Mouse (Mus musculus) embryonic facial prominence, embryonic 11.5 days (tissue): ENCODE results near the gene Acap2. TPM values are rescaled to one million over a fixed set of nuclear protein-coding genes. Genes with fewer than 3 reads are reported as not detected.

Experiments
- ATAC-seq: fragments of 200-750 bp; cut with Nextera tagmentation; replicated peaks from 2 replicates; pipeline ENCODE4 v1.8.0; 2017; ENCODE audit warnings: low read depth; ENCODE audit not compliant: insufficient number of reproducible peaks, low FRiP score, low TSS enrichment
- DNase-seq: peaks from one replicate; pipeline ENCODE4 v3.0.0-alpha.2; 2015; ENCODE audit warnings: low spot score
- H3K27ac ChIP-seq: fragments of 300-500 bp; sonication (generic); replicated peaks from 2 replicates; pipeline ENCODE4 v1.5.1; 2014; ENCODE audit warnings: mild to moderate bottlenecking, low read depth, low read length, control low read depth
- H3K27me3 ChIP-seq: fragments of 300-500 bp; sonication (generic); 2 replicates; pipeline ENCODE4 v1.6.1; 2014; ENCODE audit warnings: mild to moderate bottlenecking, low read length, moderate library complexity, mixed read lengths; ENCODE audit not compliant: control insufficient read depth, insufficient read depth
- H3K36me3 ChIP-seq: fragments of 300-500 bp; sonication (generic); replicated peaks from 2 replicates; pipeline ENCODE4 v1.6.1; 2014; ENCODE audit warnings: low read depth, mild to moderate bottlenecking, low read length, moderate library complexity, mixed read lengths; ENCODE audit not compliant: control insufficient read depth, insufficient read depth
- H3K4me1 ChIP-seq: fragments of 300-500 bp; sonication (generic); 2 replicates; pipeline ENCODE4 v1.6.1; 2014; ENCODE audit warnings: low read length, mixed read lengths; ENCODE audit not compliant: control insufficient read depth, insufficient read depth
- H3K4me2 ChIP-seq: fragments of 300-500 bp; sonication (generic); 2 replicates; pipeline ENCODE4 v1.6.1; 2014; ENCODE audit warnings: low read depth, mild to moderate bottlenecking, control low read depth, low read length, moderate library complexity
- H3K4me3 ChIP-seq: fragments of 300-500 bp; sonication (generic); 2 replicates; pipeline ENCODE4 v1.5.1; 2014; ENCODE audit warnings: low read depth, low read length, control low read depth
- H3K9ac ChIP-seq: fragments of 300-500 bp; sonication (generic); replicated peaks from 2 replicates; pipeline ENCODE4 v1.6.1; 2014; ENCODE audit warnings: mild to moderate bottlenecking, control low read depth, low read length
- H3K9me3 ChIP-seq: fragments of 300-500 bp; sonication (generic); replicated peaks from 2 replicates; pipeline ENCODE4 v1.6.1; 2016; ENCODE audit warnings: mild to moderate bottlenecking, low read length, inconsistent platforms, mixed read lengths; ENCODE audit not compliant: control insufficient read depth
- WGBS: fragments of 180-500 bp; shearing (Covaris S2); extraction: QIAGEN DNeasy Blood & Tissue Kit; methylation state at CpG from one replicate; pipeline ENCODE4 v1.1.7; 2014; 5-methylcytosine and 5-hydroxymethylcytosine counted together
- polyA plus RNA-seq: library from polyadenylated mRNA; unstranded; fragments of >200 nt; fragmentation: Nextera tagmentation; extraction: Ambion mirVana; gene quantifications from 2 replicates; pipeline ENCODE4 v1.2.1, GENCODE M21; 2014

Gene Acap2
- polyA plus RNA-seq, 1 experiment from 2014 or later: 25.4 TPM

- no peaks in the 10 kb centered on the region for H3K36me3 ChIP-seq
- H3K4me3 ChIP-seq: no peak overlapping the region
- H3K27me3 ChIP-seq: no peaks in the 10 kb centered on the region
- DNase-seq (no peak), ATAC-seq (no peak)
- H3K9ac ChIP-seq: no peak overlapping the region
- no peaks in the 10 kb centered on the region for H3K4me1 ChIP-seq
- no peak overlapping the region for H3K4me2 ChIP-seq
- WGBS: 87% methylated on average over 7 of the region's 7 CpGs
- no peak overlapping the region for H3K27ac ChIP-seq
- no peaks in the 10 kb centered on the region for H3K9me3 ChIP-seq
Observed at GRCm38 (mm10) chr16:31050701-31051100, 150.3 kb downstream of the Acap2 start.

- no peaks in the 10 kb centered on the region for H3K4me1 ChIP-seq
- H3K9ac ChIP-seq: no peak overlapping the region
- H3K27ac ChIP-seq: no peak overlapping the region
- no peak for ATAC-seq
- DNase-seq: no peak
- no peak overlapping the region for H3K4me3 ChIP-seq
- H3K4me2 ChIP-seq: no peak overlapping the region
- WGBS: 79% methylated on average over 6 of the region's 6 CpGs
- H3K36me3 ChIP-seq: no peaks in the 10 kb centered on the region
- H3K9me3 ChIP-seq: no peaks in the 10 kb centered on the region
- no peaks in the 10 kb centered on the region for H3K27me3 ChIP-seq
Observed at GRCm38 (mm10) chr16:31048194-31048593, 152.9 kb downstream of the Acap2 start.

- Histone ChIP-seq H3K27me3 (no peaks in the 10 kb centered on the region), H3K4me2 (no peak overlapping the region), H3K27ac (no peak overlapping the region), H3K9ac (no peak overlapping the region), H3K36me3 (no peaks in the 10 kb centered on the region), H3K4me1 (no peaks in the 10 kb centered on the region), H3K9me3 (no peaks in the 10 kb centered on the region), H3K4me3 (no peak overlapping the region)
- DNase-seq (no peak), ATAC-seq (no peak)
- 84% methylated on average over 10 of the region's 10 CpGs for WGBS
Observed at GRCm38 (mm10) chr16:31047186-31047898, 153.7 kb downstream of the Acap2 start.

GRCm38 (mm10) chr16:31046217-31046659 is 154.8 kb downstream of the Acap2 start:
- Histone ChIP-seq H3K4me1 (no peaks in the 10 kb centered on the region), H3K4me2 (no peak overlapping the region), H3K4me3 (no peak overlapping the region), H3K27ac (no peak overlapping the region), H3K27me3 (no peaks in the 10 kb centered on the region), H3K36me3 (no peaks in the 10 kb centered on the region), H3K9me3 (no peaks in the 10 kb centered on the region), H3K9ac (no peak overlapping the region)
- WGBS: 80% methylated on average over 14 of the region's 14 CpGs
- no peak for DNase-seq
- no peak for ATAC-seq

GRCm38 (mm10) chr16:31045211-31045610 is 155.8 kb downstream of the Acap2 start:
- no peak for DNase-seq
- Histone ChIP-seq H3K27me3 (no peaks in the 10 kb centered on the region), H3K4me3 (no peak overlapping the region), H3K9ac (no peak overlapping the region), H3K9me3 (no peaks in the 10 kb centered on the region), H3K4me2 (no peak overlapping the region), H3K4me1 (no peaks in the 10 kb centered on the region), H3K36me3 (no peaks in the 10 kb centered on the region), H3K27ac (no peak overlapping the region)
- 72% methylated on average over 5 of the region's 5 CpGs for WGBS
- no peak for ATAC-seq

GRCm38 (mm10) chr16:31043136-31043535 is 157.9 kb downstream of the Acap2 start:
- Histone ChIP-seq H3K27me3 (no peaks in the 10 kb centered on the region), H3K4me3 (no peak overlapping the region), H3K4me1 (no peaks in the 10 kb centered on the region), H3K9ac (no peak overlapping the region), H3K27ac (no peak overlapping the region), H3K4me2 (no peak overlapping the region), H3K9me3 (no peaks in the 10 kb centered on the region), H3K36me3 (no peaks in the 10 kb centered on the region)
- WGBS: 85% methylated on average over 5 of the region's 5 CpGs
- DNase-seq (no peak), ATAC-seq (no peak)

Other genes starting within 250 kb of the Acap2 start
- 16.3 and 18.8 TPM in 2 replicates for gene Xxylt1, start 119.8 kb downstream of the Acap2 start, polyA plus RNA-seq
- 89.5 and 98.4 TPM in 2 replicates for gene Ppp1r2, start 74.0 kb upstream of the Acap2 start, polyA plus RNA-seq
- 13.2 and 13.5 TPM in 2 replicates for gene Apod, start 113.6 kb upstream of the Acap2 start, polyA plus RNA-seq
- gene Bdh1, start 221.0 kb upstream of the Acap2 start, polyA plus RNA-seq: 18.8 and 21.0 TPM in 2 replicates